Mouse (Mus musculus): Measurements from ENCODE around the gene Olfr346.
A peak's percentile ranks its signal among the peaks of the same experiment; 100 is the strongest.

The Olfr346 gene

DNA sequence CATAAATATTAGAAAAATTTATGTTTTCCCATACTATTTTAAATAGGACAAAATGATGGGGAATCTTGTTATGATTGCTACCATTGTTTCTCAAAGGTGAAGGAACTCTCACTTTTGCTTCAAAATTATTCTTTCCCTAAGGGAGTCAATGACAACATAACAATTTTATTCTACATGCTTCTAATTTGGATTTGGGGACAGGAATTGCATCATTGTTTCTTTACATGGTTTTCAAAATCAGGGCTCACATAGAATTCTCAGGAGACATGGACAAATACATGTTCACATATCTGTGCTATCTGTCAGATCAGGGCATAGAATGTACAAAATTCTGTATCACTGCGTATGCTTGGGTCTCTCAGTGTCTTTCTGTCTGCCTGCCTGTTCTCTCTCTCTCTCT lies at the start of gene Olfr346:
Gene Olfr346 (plus strand): TSS at position 301 of the 400 bp plus-strand sequence.
- no peak for DNase-seq

DNA sequence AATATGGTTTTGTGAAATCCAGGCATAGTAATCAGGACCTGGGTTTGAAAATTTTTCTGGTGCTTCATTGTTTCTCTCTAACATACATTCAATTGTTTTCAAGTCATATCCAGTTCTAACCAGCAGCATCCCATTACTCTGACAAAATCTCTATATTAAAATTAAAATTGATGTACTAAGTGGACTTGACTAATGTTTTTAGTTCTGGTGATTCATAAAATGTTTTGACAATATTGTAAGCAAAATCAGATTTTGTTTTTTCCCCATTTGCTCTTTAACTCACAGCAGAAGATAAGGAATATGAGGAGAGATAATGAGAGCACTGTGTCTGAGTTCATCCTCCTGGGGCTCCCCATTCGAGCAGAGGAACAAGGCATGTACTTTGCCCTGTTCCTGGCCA lies 45.8 kb upstream of the Olfr346 start, which contains the start of gene Olfr345:
Gene Olfr345 (plus strand): TSS at position 301 of the 400 bp plus-strand sequence.
- no peak for DNase-seq

DNA sequence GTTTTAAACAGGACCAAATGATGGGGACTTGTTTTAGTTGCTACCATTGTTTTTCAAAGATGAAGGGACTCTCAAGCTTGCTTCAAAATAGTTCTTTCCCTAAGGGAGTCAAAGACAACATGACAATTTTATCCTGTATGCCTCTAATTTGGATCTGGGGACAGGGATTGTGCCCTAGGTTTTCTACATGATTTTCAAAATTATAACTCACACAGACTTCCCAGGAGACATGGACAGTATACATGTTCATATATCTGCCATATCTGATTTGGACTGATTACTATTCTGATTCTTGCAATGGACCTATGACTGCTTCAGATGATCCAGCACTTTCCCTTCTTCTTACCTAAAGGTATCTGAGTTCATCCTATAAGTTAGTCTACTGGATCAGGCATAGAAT lies 46.0 kb downstream of the Olfr346 start, which contains the start of gene Olfr347:
Gene Olfr347 (plus strand): TSS at position 301 of the 400 bp plus-strand sequence.
- no peak for DNase-seq

- peak in 1 of 2 experiments; percentile 2 for DNase-seq
Measured at GRCm38 (mm10) chr2:36736226-36736625, 50.6 kb downstream of the Olfr346 start.

All from cerebellum, postnatal 25 days (tissue).